Mouse (Mus musculus) left cerebral cortex, postnatal 10 days (tissue): ENCODE data around the gene Mtg1. TPM values are rescaled to one million over a fixed set of nuclear protein-coding genes. Genes with fewer than 3 reads are reported as not detected.

ENCODE experiments used
- DNase-seq, 2 experiments: peaks; one replicate each; pipeline ENCODE4 v3.0.0; 2021 to 2022; ENCODE audit warnings: low spot score in 2 of 2, mixed read lengths in 1 of 2; ENCODE audit errors: extremely low spot score in 1 of 2
- intact Hi-C: fragments of 180-260 bp; cut with DNase I; formaldehyde crosslinking; loops from one replicate; pipeline ENCODE4 v1.15.1; 2025
- total RNA-seq, 2 experiments: library from RNA; stranded (reverse); gene quantifications; 2 replicates each; pipeline ENCODE4 v1.2.3; 2021

Gene Mtg1
- total RNA-seq, 2 experiments from 2014 or later = 21.3 to 29.2 TPM

DNA sequence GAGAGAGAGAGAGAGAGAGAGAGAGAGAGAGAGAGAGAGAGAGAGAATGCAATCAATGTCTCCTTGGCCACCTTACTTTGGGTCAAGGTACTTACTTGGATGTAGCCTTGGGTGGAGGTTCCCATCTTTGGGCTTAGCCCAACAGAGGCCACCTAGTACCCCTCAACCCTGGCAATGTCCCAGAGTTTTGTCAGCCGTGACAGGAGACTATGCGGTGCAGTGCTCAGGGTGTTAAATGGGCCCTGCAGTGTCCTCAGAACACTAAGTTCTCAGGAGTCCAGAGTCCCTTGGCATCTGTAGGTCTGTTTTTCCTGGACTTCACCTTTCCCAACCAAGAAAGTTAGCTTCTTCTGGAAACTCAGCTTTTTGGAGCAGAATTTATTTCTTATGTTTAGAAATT lies 41.8 kb downstream of the Mtg1 start:
- intact Hi-C loops = no loop called here
- no peak for DNase-seq

GRCm38 (mm10) chr7:140180692-140181091 lies 43.3 kb downstream of the Mtg1 start:
- intact Hi-C loops = loop anchor here (10.0 kb wide), 1 partner anchor 644 kb away; the partner anchor contains the start of gene Zfp941
- DNase-seq = no peak

- intact Hi-C loops = loop anchor here (10.0 kb wide), 1 partner anchor 641 kb away; the partner anchor contains the start of gene Zfp941
- no peak for DNase-seq
Measured at GRCm38 (mm10) chr7:140184206-140184605, 46.8 kb downstream of the Mtg1 start.

GRCm38 (mm10) chr7:140186646-140187620 lies 49.6 kb downstream of the Mtg1 start:
- peak in 1 of 2 experiments; percentile 42 for DNase-seq
- intact Hi-C loops = loop anchor here (10.0 kb wide), 1 partner anchor 638 kb away; the partner anchor contains the start of gene Zfp941

DNA sequence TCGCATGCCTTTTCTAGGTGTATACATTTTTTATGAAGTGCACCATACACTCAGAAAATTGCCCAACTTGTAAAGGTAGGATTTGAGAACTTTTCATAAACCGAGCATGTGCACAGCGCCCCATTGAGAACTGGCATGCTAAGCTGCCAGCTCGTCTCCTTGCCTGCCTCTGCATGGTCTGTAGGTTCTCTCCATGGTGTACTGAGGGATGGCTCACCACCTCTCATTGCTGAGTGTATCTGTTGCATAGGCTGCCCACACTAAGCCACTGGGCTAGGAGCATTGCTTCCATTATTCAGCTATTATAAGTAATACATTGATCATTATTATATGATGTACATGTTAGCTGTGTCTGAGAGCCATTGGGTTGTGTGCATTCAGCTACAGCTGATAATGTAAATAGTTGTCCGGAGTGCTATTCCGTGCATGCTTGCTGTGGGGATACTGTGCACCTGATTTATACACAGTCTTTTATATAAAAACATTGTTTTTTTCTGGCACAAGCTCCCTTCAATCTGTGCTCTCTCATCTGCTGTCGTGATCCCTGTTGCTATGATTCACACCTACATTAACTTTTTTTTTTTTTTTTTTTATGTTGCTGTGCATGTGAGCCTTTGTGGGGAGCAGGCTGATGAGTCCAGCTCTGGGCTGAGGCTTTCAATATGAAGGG lies 50.5 kb downstream of the Mtg1 start:
- DNase-seq = no peak
- intact Hi-C loops = loop anchor here (10.0 kb wide), 1 partner anchor 637 kb away; the partner anchor contains the start of gene Zfp941

GRCm38 (mm10) chr7:140188391-140189328 lies 51.3 kb downstream of the Mtg1 start:
- DNase-seq = no peak
- intact Hi-C loops = loop anchor here (10.0 kb wide), 1 partner anchor 636 kb away; the partner anchor contains the start of gene Zfp941

GRCm38 (mm10) chr7:140190435-140190834 lies 53.1 kb downstream of the Mtg1 start:
- DNase-seq = no peak
- intact Hi-C loops = no loop called here

GRCm38 (mm10) chr7:140192445-140192844 lies 55.1 kb downstream of the Mtg1 start:
- DNase-seq = no peak
- intact Hi-C loops = no loop called here

- intact Hi-C loops = no loop called here
- no peak for DNase-seq
Measured at GRCm38 (mm10) chr7:140192851-140193250, 55.5 kb downstream of the Mtg1 start.

- intact Hi-C loops = no loop called here
- DNase-seq = peak in 1 of 2 experiments; percentile 15
Measured at GRCm38 (mm10) chr7:140194031-140194430, 56.7 kb downstream of the Mtg1 start.

GRCm38 (mm10) chr7:140196002-140196401 lies 58.6 kb downstream of the Mtg1 start:
- intact Hi-C loops = no loop called here

More at GRCm38 (mm10) chr7:140196002-140196401, 58.6 kb downstream of the Mtg1 start:
- DNase-seq = no peak

Other genes starting within 250 kb of the Mtg1 start
- gene Kndc1, start 242.9 kb upstream of the Mtg1 start, total RNA-seq = 10 to 100 TPM; 37.6 to 42.2 TPM
- gene Utf1, start 193.8 kb upstream of the Mtg1 start, total RNA-seq = not detected
- gene 6430531B16Rik, start 158.8 kb upstream of the Mtg1 start, total RNA-seq = under 1 TPM; 0.39 to 0.55 TPM
- gene Adam8, start 145.0 kb upstream of the Mtg1 start, total RNA-seq = under 1 TPM; 0.81 to 0.89 TPM
- 10 to 100 TPM; 23.8 to 26.9 TPM for gene Zfp511, start 101.2 kb upstream of the Mtg1 start, total RNA-seq
- 10 to 100 TPM; 40.9 to 44.2 TPM for gene Tubgcp2, start 100.9 kb upstream of the Mtg1 start, total RNA-seq
- under 1 TPM; 0.22 to 0.47 TPM for gene Msx3, start 88.5 kb upstream of the Mtg1 start, total RNA-seq
- 100 to 1,000 TPM; 222 to 234 TPM for gene Caly, start 55.0 kb upstream of the Mtg1 start, total RNA-seq
- gene Prap1, start 44.2 kb upstream of the Mtg1 start, total RNA-seq = not detected
- 10 to 100 TPM; 22.6 to 30.0 TPM for gene Fuom, start 35.1 kb upstream of the Mtg1 start, total RNA-seq
- 1 to 10 TPM; 6.5 to 9.4 TPM for gene Paox, start 21.8 kb upstream of the Mtg1 start, total RNA-seq
- 10 to 100 TPM; 57.3 to 57.5 TPM for gene Echs1, start 21.1 kb upstream of the Mtg1 start, total RNA-seq
- 100 to 1,000 TPM; 172 to 178 TPM for gene Sprn, start 17.3 kb downstream of the Mtg1 start, total RNA-seq
- not detected for gene Olfr522, start 27.2 kb downstream of the Mtg1 start, total RNA-seq
- gene Olfr523, start 35.7 kb downstream of the Mtg1 start, total RNA-seq = not detected
- not detected for gene Olfr524, start 68.4 kb downstream of the Mtg1 start, total RNA-seq
- under 1 TPM; 0.26 to 0.36 TPM for gene Cd163l1, start 80.7 kb downstream of the Mtg1 start, total RNA-seq
- gene 5830411N06Rik, start 109.7 kb downstream of the Mtg1 start, total RNA-seq = under 1 TPM in 1 of 2 experiments, not detected in 1; 0.06 TPM
- gene Olfr525, start 183.3 kb downstream of the Mtg1 start, total RNA-seq = not detected
- gene Olfr527, start 196.5 kb downstream of the Mtg1 start, total RNA-seq = not detected
- gene Olfr60, start 224.1 kb downstream of the Mtg1 start, total RNA-seq = not detected
- not detected for gene Olfr530, start 238.8 kb downstream of the Mtg1 start, total RNA-seq